Mouse (Mus musculus) heart, adult 2 months (tissue): Measurements from ENCODE around the gene Plekhd1. TPM values are rescaled to one million over a fixed set of nuclear protein-coding genes. Genes with fewer than 3 reads are reported as not detected.

Experiments used
- DNase-seq, 2 experiments: peaks; one replicate each; pipeline ENCODE4 v3.0.0; 2021
- H3K27ac ChIP-seq: fragments of 200-600 bp; 2 replicates; pipeline ENCODE4 v1.8.1; 2022
- H3K27me3 ChIP-seq: fragments of 200-500 bp; 2 replicates; pipeline ENCODE4 v1.6.1; 2012; ENCODE audit warnings: mild to moderate bottlenecking, low read length, inconsistent platforms, mixed read lengths; ENCODE audit not compliant: control insufficient read depth, insufficient read depth
- H3K36me3 ChIP-seq: fragments of 200-500 bp; 2 replicates; pipeline ENCODE4 v1.6.1; 2012; ENCODE audit warnings: low read length, inconsistent platforms; ENCODE audit not compliant: control insufficient read depth, insufficient read depth
- H3K4me1 ChIP-seq: fragments of 200-500 bp; 2 replicates; pipeline ENCODE4 v1.6.1; 2011; ENCODE audit warnings: low read length; ENCODE audit not compliant: control insufficient read depth, insufficient read depth
- H3K4me3 ChIP-seq: fragments of 200-600 bp; 2 replicates; pipeline ENCODE4 v1.8.1; 2022
- H3K79me2 ChIP-seq: fragments of 200-500 bp; replicated peaks from 2 replicates; pipeline ENCODE4 v1.6.1; 2012; ENCODE audit warnings: mild to moderate bottlenecking, inconsistent platforms, low read length, moderate library complexity, mixed read lengths; ENCODE audit not compliant: control insufficient read depth, insufficient read depth
- H3K9ac ChIP-seq: fragments of 200-500 bp; 2 replicates; pipeline ENCODE4 v1.6.1; 2012; ENCODE audit warnings: low read depth, mild to moderate bottlenecking, control low read depth, inconsistent platforms, low read length, mixed read lengths
- CTCF ChIP-seq: fragments of 200-600 bp; IDR thresholded peaks from 2 replicates; pipeline ENCODE4 v1.8.1; 2022; ENCODE audit warnings: antibody characterized with exemption, mild to moderate bottlenecking, moderate library complexity
- EP300 ChIP-seq: fragments of 200-500 bp; IDR thresholded peaks from 2 replicates; pipeline ENCODE4 v1.6.1; 2011; ENCODE audit warnings: low read depth, low read length, control low read depth; ENCODE audit not compliant: insufficient read depth
- POLR2A ChIP-seq: fragments of 200-500 bp; IDR thresholded peaks from 2 replicates; pipeline ENCODE4 v1.6.1; 2011; ENCODE audit warnings: mild to moderate bottlenecking, low read depth, low read length, control low read depth; ENCODE audit not compliant: insufficient read depth
- WGBS: fragments of 180-500 bp; shearing (Covaris S2); methylation state at CpG from one replicate; pipeline ENCODE4 v1.1.7; 2018; 5-methylcytosine and 5-hydroxymethylcytosine counted together
- intact Hi-C: fragments of 180-260 bp; cut with DNase I; formaldehyde crosslinking; loops from one replicate; pipeline ENCODE4 v1.15.1; 2025
- long read RNA-seq: library from polyadenylated mRNA; stranded (forward); transcript quantifications from one replicate; pipeline ENCODE4 v2.0.0, GENCODE M21; 2021
- polyA plus RNA-seq: library from polyadenylated mRNA; depleted of rRNA; stranded (reverse); fragments of >200 nt; gene quantifications from 2 replicates; pipeline ENCODE4 v1.2.3, GENCODE M21; 2012; rRNA removed
- total RNA-seq, 2 experiments: library from RNA; stranded (reverse); gene quantifications; 2 replicates each; pipeline ENCODE4 v1.2.3; 2021

Gene Plekhd1
- total RNA-seq (not detected), polyA plus RNA-seq (0.27 and 0.41 TPM in 2 replicates)
- long read RNA-seq, result 0 reads

GRCm38 (mm10) chr12:80692269-80692972 is at the start of gene Plekhd1:
Plekhd1 (plus strand) TSS chr12:80692591.
- Histone ChIP-seq H3K79me2 (no peaks in the 10 kb centered on the region), H3K4me1 (no peaks in the 10 kb centered on the region; the same call in 1 of the 2 replicates), H3K9ac (peak within 1 kb of the TSS; percentile 46), H3K36me3 (no peaks in the 10 kb centered on the region), H3K4me3 (peak within 1 kb of the TSS; percentile 37), H3K27ac (no peak within 1 kb of the TSS), H3K27me3 (peaks cover 10% of the 10 kb centered on the region)
- WGBS, result 4% methylated on average over 52 of the region's 52 CpGs
- TF ChIP-seq EP300 (no peak), CTCF (no peak), POLR2A (no peak)
- DNase-seq, result peak; percentile 30 to 37
- intact Hi-C loops, result no loop called here

GRCm38 (mm10) chr12:80642725-80643692 is 49.4 kb upstream of the Plekhd1 start:
- Histone ChIP-seq H3K27me3 (no peaks in the 10 kb centered on the region), H3K27ac (peak overlapping the region; percentile 95), H3K4me3 (peak overlapping the region; percentile 92), H3K9ac (peak overlapping the region; percentile 81), H3K79me2 (no peaks in the 10 kb centered on the region; the same call in none of the 2 replicates), H3K36me3 (peaks cover 16% of the 10 kb centered on the region), H3K4me1 (peaks cover 9% of the 10 kb centered on the region)
- peak; percentile 21 to 54 for DNase-seq
- WGBS, result 4% methylated on average over 45 of the region's 48 CpGs
- intact Hi-C loops, result loop anchor here (10.0 kb wide), 1 partner anchor 1778 kb away; the partner anchor contains the start of genes Atp6v1d and Eif2s1
- peak; percentile 74 for TF ChIP-seq CTCF
- no peak for TF ChIP-seq POLR2A

GRCm38 (mm10) chr12:80643693-80644505 is 48.5 kb upstream of the Plekhd1 start, which contains the start of the genes Slc39a9 and Erh:
Slc39a9 (plus strand) TSS chr12:80643883.
Erh (minus strand) TSS chr12:80644341.
- Histone ChIP-seq H3K36me3 (peaks cover 16% of the 10 kb centered on the region), H3K4me3 (peak within 1 kb of the TSS; percentile 92), H3K27ac (peak within 1 kb of the TSS; percentile 95), H3K27me3 (no peaks in the 10 kb centered on the region), H3K79me2 (peaks cover 3% of the 10 kb centered on the region), H3K4me1 (peaks cover 11% of the 10 kb centered on the region), H3K9ac (peak within 1 kb of the TSS; percentile 81)
- intact Hi-C loops, result loop anchor here (10.0 kb wide), 1 partner anchor 1779 kb away; the partner anchor contains the start of genes Atp6v1d and Eif2s1
- WGBS, result under 1% methylated on average over 50 of the region's 50 CpGs
- TF ChIP-seq CTCF (peak; percentile 40), EP300 (peak; percentile 69; the same call in 1 of the 2 replicates), POLR2A (peak; percentile 71)
- peak; percentile 95 for DNase-seq

GRCm38 (mm10) chr12:80644506-80644868 is 47.9 kb upstream of the Plekhd1 start:
- Histone ChIP-seq H3K36me3 (peaks cover 16% of the 10 kb centered on the region), H3K4me1 (peaks cover 12% of the 10 kb centered on the region), H3K4me3 (peak overlapping the region; percentile 92), H3K27ac (peak overlapping the region; percentile 95), H3K27me3 (no peaks in the 10 kb centered on the region), H3K9ac (peak overlapping the region; percentile 78), H3K79me2 (peaks cover 5% of the 10 kb centered on the region)
- intact Hi-C loops, result loop anchor here (10.0 kb wide), 1 partner anchor 1780 kb away; the partner anchor contains the start of genes Atp6v1d and Eif2s1
- TF ChIP-seq EP300, result no peak
- TF ChIP-seq CTCF, result no peak
- TF ChIP-seq POLR2A, result no peak
- WGBS, result 5% methylated on average over 18 of the region's 18 CpGs
- DNase-seq, result no peak

- Histone ChIP-seq H3K27me3 (no peaks in the 10 kb centered on the region), H3K36me3 (peaks cover 16% of the 10 kb centered on the region), H3K4me1 (peaks cover 12% of the 10 kb centered on the region), H3K4me3 (no peak overlapping the region), H3K9ac (no peak overlapping the region), H3K79me2 (peaks cover 5% of the 10 kb centered on the region), H3K27ac (no peak overlapping the region)
- TF ChIP-seq CTCF (no peak), POLR2A (no peak), EP300 (no peak)
- WGBS, result 84% methylated on average over 3 of the region's 3 CpGs
- no peak for DNase-seq
- intact Hi-C loops, result loop anchor here (10.0 kb wide), 1 partner anchor 1782 kb away; the partner anchor contains the start of genes Atp6v1d and Eif2s1
Measured at GRCm38 (mm10) chr12:80646377-80646776, 46.0 kb upstream of the Plekhd1 start.
